Mouse (Mus musculus) forelimb bud, embryonic 11.5 days (tissue): Measurements from ENCODE around the gene Grap2.

Experiments used
- DNase-seq: peaks from one replicate; pipeline ENCODE4 v3.0.0-alpha.2; 2012; ENCODE audit warnings: low read depth, low spot score

Grap2 gene

GRCm38 (mm10) chr15:80680347-80681030 is 108.1 kb downstream of the Grap2 start:
- no peak for DNase-seq

- DNase-seq = no peak
These were observed 109.1 kb downstream of the Grap2 start for GRCm38 (mm10) chr15:80681466-80681881.

- DNase-seq = no peak
These were observed 109.9 kb downstream of the Grap2 start for GRCm38 (mm10) chr15:80682343-80682742.

- DNase-seq = no peak
These were observed 110.8 kb downstream of the Grap2 start for GRCm38 (mm10) chr15:80683151-80683550.

GRCm38 (mm10) chr15:80683990-80684389 is 111.6 kb downstream of the Grap2 start:
- no peak for DNase-seq

DNA sequence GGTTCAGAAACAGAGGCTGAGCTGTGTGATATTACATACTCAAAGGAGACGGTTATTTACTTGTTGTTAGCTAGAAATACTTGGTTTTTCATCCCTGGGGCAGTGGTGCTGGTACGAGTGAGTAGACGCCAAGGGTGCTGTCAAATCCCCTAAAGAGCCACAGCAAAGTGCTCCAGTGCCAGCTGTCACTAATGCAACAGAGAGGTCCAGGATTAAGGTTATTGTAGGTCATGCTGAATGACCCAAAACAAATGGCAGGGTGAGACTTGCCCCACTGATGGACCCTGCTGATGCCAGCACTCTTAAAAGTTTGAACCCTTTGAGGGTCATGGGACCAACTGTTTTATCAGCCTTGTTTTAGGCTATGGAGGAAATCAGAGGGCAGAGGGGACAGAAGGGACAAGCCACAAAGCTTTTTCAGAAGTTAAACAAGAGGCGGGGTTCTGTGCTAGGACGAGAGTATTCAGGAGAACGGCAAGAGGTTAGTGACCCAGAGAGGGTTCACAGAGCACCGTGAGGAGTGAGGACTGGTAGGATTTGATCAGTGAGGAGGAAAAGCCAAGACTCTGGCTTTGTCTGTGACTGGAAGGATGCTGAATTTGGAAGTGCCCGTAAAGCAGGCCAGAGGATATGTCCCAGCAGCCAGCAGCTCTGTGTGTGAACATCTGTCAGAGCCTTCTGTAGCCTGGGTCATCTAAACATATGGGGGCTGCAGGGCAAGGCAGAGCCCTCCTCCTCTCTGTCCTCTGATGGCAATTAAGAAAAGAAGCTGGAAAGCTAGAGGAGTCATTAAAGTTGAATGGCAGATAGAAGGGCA is 112.6 kb downstream of the Grap2 start:
- no peak for DNase-seq

DNA sequence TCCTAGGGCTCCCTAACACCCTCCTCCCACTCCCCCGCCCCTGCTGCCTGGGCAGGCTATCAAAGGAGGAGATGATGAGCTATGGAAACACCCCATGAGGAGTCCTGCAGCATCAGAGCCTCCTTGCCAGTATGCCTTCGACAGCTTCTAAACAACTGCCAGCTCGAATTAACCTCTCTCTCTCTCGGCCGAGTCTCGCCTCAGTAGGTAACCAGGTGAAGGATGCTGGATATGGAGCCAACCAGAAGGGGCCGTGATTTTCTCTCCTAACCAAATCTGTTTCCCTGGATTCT is 113.2 kb downstream of the Grap2 start:
- DNase-seq = no peak

- no peak for DNase-seq
These were observed 116.1 kb downstream of the Grap2 start for GRCm38 (mm10) chr15:80688536-80688935.

GRCm38 (mm10) chr15:80693492-80693891 is 121.1 kb downstream of the Grap2 start:
- peak; percentile 41 for DNase-seq

DNA sequence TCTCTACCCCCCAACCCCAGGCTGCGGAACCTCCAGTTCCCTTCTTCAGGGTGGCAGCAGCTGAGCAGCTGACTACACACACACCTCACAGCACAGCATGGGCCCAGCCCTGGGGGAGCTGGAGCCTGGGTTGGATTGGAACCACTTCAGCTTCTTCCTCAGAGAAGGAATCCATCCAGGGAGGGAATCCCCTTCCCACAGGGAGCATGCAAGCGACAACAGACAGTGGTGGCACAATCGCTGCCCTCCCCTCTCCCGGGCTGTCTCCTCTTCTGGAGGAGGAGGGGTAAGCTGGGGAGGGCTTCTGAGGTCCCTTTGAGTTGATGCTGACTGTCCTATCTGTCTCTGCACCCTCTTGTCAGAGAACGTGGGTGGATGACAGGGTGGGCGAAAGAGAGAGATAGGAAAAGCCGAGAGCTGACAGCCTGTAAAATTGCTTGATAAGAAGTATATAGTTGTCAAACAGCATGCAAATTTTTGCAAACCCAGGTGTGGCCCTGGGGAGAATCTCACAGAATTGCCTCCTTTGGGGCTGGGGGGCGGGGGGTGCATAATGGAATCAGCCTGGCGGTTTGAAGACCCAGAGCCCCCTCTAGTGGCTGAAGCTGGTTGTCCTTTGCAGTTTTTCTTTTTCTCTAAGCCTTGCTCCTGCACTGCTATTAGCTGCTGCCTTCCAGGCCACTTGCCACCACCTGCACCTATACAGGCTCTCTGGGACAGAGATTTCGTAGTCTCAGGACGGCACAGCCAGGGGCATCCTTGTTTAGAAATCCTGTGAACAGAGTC is 121.9 kb downstream of the Grap2 start:
- peak; percentile 56 for DNase-seq

GRCm38 (mm10) chr15:80697564-80697963 is 125.2 kb downstream of the Grap2 start:
- DNase-seq = peak; percentile 39

GRCm38 (mm10) chr15:80701481-80702257 is 129.3 kb downstream of the Grap2 start:
- no peak for DNase-seq
